Mouse (Mus musculus) intestine, postnatal 0 days (tissue): ENCODE results near the gene Pmp22. TPM values are rescaled to one million over a fixed set of nuclear protein-coding genes. Genes with fewer than 3 reads are reported as not detected.

Experiments used
- ATAC-seq: fragments of 200-750 bp; cut with Nextera tagmentation; 2 replicates; pipeline ENCODE4 v1.8.0; 2017; ENCODE audit warnings: mild to moderate bottlenecking, moderate TSS enrichment, moderate library complexity
- H3K27ac ChIP-seq: fragments of 300-500 bp; sonication (generic); 2 replicates; pipeline ENCODE4 v1.5.1; 2014; ENCODE audit warnings: mild to moderate bottlenecking, low read depth, low read length, moderate library complexity
- H3K27me3 ChIP-seq: fragments of 300-500 bp; sonication (generic); replicated peaks from 2 replicates; pipeline ENCODE4 v1.6.1; 2014; ENCODE audit warnings: low read length, mixed read lengths; ENCODE audit not compliant: control insufficient read depth, insufficient read depth
- H3K36me3 ChIP-seq: fragments of 300-500 bp; sonication (generic); 2 replicates; pipeline ENCODE4 v1.6.1; 2014; ENCODE audit warnings: mild to moderate bottlenecking, moderate library complexity; ENCODE audit not compliant: control insufficient read depth, insufficient read depth
- H3K4me1 ChIP-seq: fragments of 300-500 bp; sonication (generic); replicated peaks from 2 replicates; pipeline ENCODE4 v1.6.1; 2014; ENCODE audit warnings: antibody characterized with exemption, low read length, mixed read lengths; ENCODE audit not compliant: control insufficient read depth, insufficient read depth
- H3K4me2 ChIP-seq: fragments of 300-500 bp; sonication (generic); replicated peaks from 2 replicates; pipeline ENCODE4 v1.6.1; 2014; ENCODE audit warnings: low read depth, mild to moderate bottlenecking, moderate library complexity
- H3K4me3 ChIP-seq: fragments of 300-500 bp; sonication (generic); 2 replicates; pipeline ENCODE4 v1.5.1; 2014; ENCODE audit warnings: low read depth, low read length
- H3K9ac ChIP-seq: fragments of 300-500 bp; sonication (generic); 2 replicates; pipeline ENCODE4 v1.6.1; 2014; ENCODE audit warnings: mild to moderate bottlenecking, low read depth, low read length
- H3K9me3 ChIP-seq: fragments of 300-500 bp; sonication (generic); 2 replicates; pipeline ENCODE4 v1.6.1; 2016; ENCODE audit warnings: mixed run types; ENCODE audit not compliant: control insufficient read depth
- CTCF ChIP-seq: sonication (generic); IDR thresholded peaks from 2 replicates; pipeline ENCODE4 v1.5.1; 2016; ENCODE audit warnings: low read depth, mild to moderate bottlenecking, control low read depth, antibody characterized with exemption, moderate library complexity
- WGBS: fragments of 180-500 bp; shearing (Covaris S2); extraction: QIAGEN DNeasy Blood & Tissue Kit; methylation state at CpG from one replicate; pipeline ENCODE4 v1.1.7; 2014; 5-methylcytosine and 5-hydroxymethylcytosine counted together
- polyA plus RNA-seq: library from polyadenylated mRNA; unstranded; fragments of >200 nt; fragmentation: Nextera tagmentation; extraction: Ambion mirVana; gene quantifications from 2 replicates; pipeline ENCODE4 v1.2.1, GENCODE M21; 2015

Pmp22 gene
- polyA plus RNA-seq, 1 experiment from 2014 or later, result 54.0 TPM

- Histone ChIP-seq H3K36me3 (no peaks in the 10 kb centered on the region), H3K27ac (no peak overlapping the region), H3K9me3 (no peaks in the 10 kb centered on the region), H3K9ac (no peak overlapping the region), H3K4me2 (no peak overlapping the region), H3K4me3 (no peak overlapping the region), H3K4me1 (no peaks in the 10 kb centered on the region), H3K27me3 (no peaks in the 10 kb centered on the region)
- no peak for ATAC-seq
- 88% methylated on average over 8 of the region's 8 CpGs for WGBS
- TF ChIP-seq CTCF, result no peak
Measured at GRCm38 (mm10) chr11:63094496-63094895, 34.3 kb upstream of the Pmp22 start.

GRCm38 (mm10) chr11:63098016-63098415 is 30.8 kb upstream of the Pmp22 start:
- Histone ChIP-seq H3K4me1 (no peaks in the 10 kb centered on the region), H3K9ac (no peak overlapping the region), H3K36me3 (no peaks in the 10 kb centered on the region), H3K9me3 (no peaks in the 10 kb centered on the region), H3K4me2 (no peak overlapping the region), H3K4me3 (no peak overlapping the region), H3K27me3 (no peaks in the 10 kb centered on the region), H3K27ac (no peak overlapping the region)
- ATAC-seq, result no peak
- TF ChIP-seq CTCF, result no peak
- WGBS, result 79% methylated on average over 3 of the region's 3 CpGs

- no peak for TF ChIP-seq CTCF
- H3K9me3 ChIP-seq, result no peaks in the 10 kb centered on the region
- 36% methylated on average over 3 of the region's 3 CpGs for WGBS
- no peaks in the 10 kb centered on the region for H3K27me3 ChIP-seq
- no peak overlapping the region for H3K9ac ChIP-seq
- H3K4me3 ChIP-seq, result no peak overlapping the region
- no peak overlapping the region for H3K4me2 ChIP-seq
- H3K36me3 ChIP-seq, result no peaks in the 10 kb centered on the region
- H3K27ac ChIP-seq, result no peak overlapping the region
- H3K4me1 ChIP-seq, result no peaks in the 10 kb centered on the region
- ATAC-seq, result no peak
Measured at GRCm38 (mm10) chr11:63099390-63099789, 29.4 kb upstream of the Pmp22 start.

- no peak for TF ChIP-seq CTCF
- Histone ChIP-seq H3K36me3 (no peaks in the 10 kb centered on the region), H3K9me3 (no peaks in the 10 kb centered on the region), H3K27me3 (no peaks in the 10 kb centered on the region), H3K27ac (no peak overlapping the region), H3K4me1 (no peaks in the 10 kb centered on the region), H3K4me2 (no peak overlapping the region), H3K9ac (no peak overlapping the region), H3K4me3 (no peak overlapping the region)
- WGBS, result 73% methylated on average over 7 of the region's 7 CpGs
- ATAC-seq, result no peak
Measured at GRCm38 (mm10) chr11:63103256-63103655, 25.5 kb upstream of the Pmp22 start.

GRCm38 (mm10) chr11:63104026-63104425 is 24.8 kb upstream of the Pmp22 start:
- H3K4me3 ChIP-seq, result no peak overlapping the region
- 63% methylated on average over 2 of the region's 2 CpGs for WGBS
- H3K4me2 ChIP-seq, result no peak overlapping the region
- H3K27me3 ChIP-seq, result no peaks in the 10 kb centered on the region
- H3K4me1 ChIP-seq, result no peaks in the 10 kb centered on the region
- H3K9ac ChIP-seq, result no peak overlapping the region
- H3K27ac ChIP-seq, result no peak overlapping the region
- TF ChIP-seq CTCF, result no peak
- no peak for ATAC-seq
- no peaks in the 10 kb centered on the region for H3K36me3 ChIP-seq
- no peaks in the 10 kb centered on the region for H3K9me3 ChIP-seq

GRCm38 (mm10) chr11:63109230-63109775 is 19.5 kb upstream of the Pmp22 start:
- no peaks in the 10 kb centered on the region for H3K9me3 ChIP-seq
- 72% methylated on average over 1 of the region's 1 CpGs for WGBS
- no peak overlapping the region for H3K27ac ChIP-seq
- H3K4me2 ChIP-seq, result no peak overlapping the region
- no peak overlapping the region for H3K4me3 ChIP-seq
- no peaks in the 10 kb centered on the region for H3K27me3 ChIP-seq
- H3K36me3 ChIP-seq, result no peaks in the 10 kb centered on the region
- ATAC-seq, result no peak
- no peak overlapping the region for H3K9ac ChIP-seq
- TF ChIP-seq CTCF, result no peak
- no peaks in the 10 kb centered on the region for H3K4me1 ChIP-seq

GRCm38 (mm10) chr11:63110329-63110728 is 18.5 kb upstream of the Pmp22 start:
- WGBS, result 88% methylated on average over 3 of the region's 3 CpGs
- Histone ChIP-seq H3K36me3 (no peaks in the 10 kb centered on the region), H3K27ac (no peak overlapping the region), H3K4me2 (no peak overlapping the region), H3K9ac (no peak overlapping the region), H3K4me1 (no peaks in the 10 kb centered on the region), H3K27me3 (no peaks in the 10 kb centered on the region), H3K9me3 (no peaks in the 10 kb centered on the region), H3K4me3 (no peak overlapping the region)
- ATAC-seq, result no peak
- no peak for TF ChIP-seq CTCF
